Mouse (Mus musculus) intestine, postnatal 0 days (tissue): ENCODE results near the gene Ptpn18. TPM values are rescaled to one million over a fixed set of nuclear protein-coding genes. Genes with fewer than 3 reads are reported as not detected.
"Not testable (repeated sequence)": the region's sequence is repeated elsewhere in the genome, so short reads cannot be mapped to it uniquely, and the experiment has no call there.

Experiments used
- ATAC-seq: fragments of 200-750 bp; cut with Nextera tagmentation; 2 replicates; pipeline ENCODE4 v1.8.0; 2017; ENCODE audit warnings: mild to moderate bottlenecking, moderate TSS enrichment, moderate library complexity
- H3K27ac ChIP-seq: fragments of 300-500 bp; sonication (generic); 2 replicates; pipeline ENCODE4 v1.5.1; 2014; ENCODE audit warnings: mild to moderate bottlenecking, low read depth, low read length, moderate library complexity
- H3K27me3 ChIP-seq: fragments of 300-500 bp; sonication (generic); replicated peaks from 2 replicates; pipeline ENCODE4 v1.6.1; 2014; ENCODE audit warnings: low read length, mixed read lengths; ENCODE audit not compliant: control insufficient read depth, insufficient read depth
- H3K36me3 ChIP-seq: fragments of 300-500 bp; sonication (generic); 2 replicates; pipeline ENCODE4 v1.6.1; 2014; ENCODE audit warnings: mild to moderate bottlenecking, moderate library complexity; ENCODE audit not compliant: control insufficient read depth, insufficient read depth
- H3K4me1 ChIP-seq: fragments of 300-500 bp; sonication (generic); replicated peaks from 2 replicates; pipeline ENCODE4 v1.6.1; 2014; ENCODE audit warnings: antibody characterized with exemption, low read length, mixed read lengths; ENCODE audit not compliant: control insufficient read depth, insufficient read depth
- H3K4me2 ChIP-seq: fragments of 300-500 bp; sonication (generic); replicated peaks from 2 replicates; pipeline ENCODE4 v1.6.1; 2014; ENCODE audit warnings: low read depth, mild to moderate bottlenecking, moderate library complexity
- H3K4me3 ChIP-seq: fragments of 300-500 bp; sonication (generic); 2 replicates; pipeline ENCODE4 v1.5.1; 2014; ENCODE audit warnings: low read depth, low read length
- H3K9ac ChIP-seq: fragments of 300-500 bp; sonication (generic); 2 replicates; pipeline ENCODE4 v1.6.1; 2014; ENCODE audit warnings: mild to moderate bottlenecking, low read depth, low read length
- H3K9me3 ChIP-seq: fragments of 300-500 bp; sonication (generic); 2 replicates; pipeline ENCODE4 v1.6.1; 2016; ENCODE audit warnings: mixed run types; ENCODE audit not compliant: control insufficient read depth
- CTCF ChIP-seq: sonication (generic); IDR thresholded peaks from 2 replicates; pipeline ENCODE4 v1.5.1; 2016; ENCODE audit warnings: low read depth, mild to moderate bottlenecking, control low read depth, antibody characterized with exemption, moderate library complexity
- WGBS: fragments of 180-500 bp; shearing (Covaris S2); extraction: QIAGEN DNeasy Blood & Tissue Kit; methylation state at CpG from one replicate; pipeline ENCODE4 v1.1.7; 2014; 5-methylcytosine and 5-hydroxymethylcytosine counted together
- polyA plus RNA-seq: library from polyadenylated mRNA; unstranded; fragments of >200 nt; fragmentation: Nextera tagmentation; extraction: Ambion mirVana; gene quantifications from 2 replicates; pipeline ENCODE4 v1.2.1, GENCODE M21; 2015

The Ptpn18 gene
- polyA plus RNA-seq, 1 experiment from 2014 or later = 35.3 TPM

GRCm38 (mm10) chr1:34432776-34433481 is 26.6 kb upstream of the Ptpn18 start:
- Histone ChIP-seq H3K4me1 (no peaks in the 10 kb centered on the region; the same call in 1 of the 2 replicates), H3K9me3 (0 out of 2 replicates have a peak, but pooled peaks cover 13% of the 10 kb centered on the region), H3K4me2 (peak overlapping the region; percentile 80), H3K27ac (peak overlapping the region; percentile 57; the same call in 1 of the 2 replicates), H3K9ac (peak overlapping the region; percentile 54), H3K36me3 (0 out of 2 replicates have a peak, but pooled peaks cover 5% of the 10 kb centered on the region), H3K4me3 (peak overlapping the region; percentile 66), H3K27me3 (no peaks in the 10 kb centered on the region)
- ATAC-seq = peak; percentile 29
- no peak for TF ChIP-seq CTCF
- WGBS = 14% methylated on average over 35 of the region's 35 CpGs

GRCm38 (mm10) chr1:34433891-34434521 is 25.6 kb upstream of the Ptpn18 start:
- H3K36me3 ChIP-seq = 0 out of 2 replicates have a peak, but pooled peaks cover 5% of the 10 kb centered on the region
- H3K27me3 ChIP-seq = no peaks in the 10 kb centered on the region
- WGBS = 10% methylated on average over 19 of the region's 19 CpGs
- ATAC-seq = no peak
- no peaks in the 10 kb centered on the region; the same call in 1 of the 2 replicates for H3K4me1 ChIP-seq
- peak overlapping the region; percentile 41; the same call in 1 of the 2 replicates for H3K9ac ChIP-seq
- 0 out of 2 replicates have a peak, but pooled peaks cover 13% of the 10 kb centered on the region for H3K9me3 ChIP-seq
- H3K4me3 ChIP-seq = peak overlapping the region; percentile 66
- H3K4me2 ChIP-seq = peak overlapping the region; percentile 80
- H3K27ac ChIP-seq = peak overlapping the region; percentile 58; the same call in 1 of the 2 replicates
- no peak for TF ChIP-seq CTCF

DNA sequence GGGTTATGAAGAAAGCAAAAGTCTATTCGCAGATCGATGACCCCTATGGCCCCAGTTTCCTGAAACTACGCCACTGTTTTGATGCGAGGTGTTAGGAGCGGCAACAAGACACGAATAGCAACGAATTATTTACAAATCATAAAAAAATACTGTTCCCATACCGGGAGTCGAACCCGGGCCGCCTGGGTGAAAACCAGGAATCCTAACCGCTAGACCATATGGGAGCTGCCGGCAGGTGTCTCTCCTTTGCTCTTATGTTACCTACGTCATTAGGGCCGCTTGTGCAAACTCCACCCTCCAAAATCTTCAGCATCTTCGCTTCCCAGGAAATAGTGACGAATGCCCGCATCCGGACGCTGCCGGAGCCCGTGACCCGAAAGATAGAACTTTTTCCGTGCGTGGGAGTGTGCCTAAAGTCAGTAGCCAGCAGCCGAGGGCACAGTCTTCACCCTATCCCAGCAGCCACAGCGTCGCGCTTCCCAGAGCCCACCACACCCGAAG is 24.9 kb upstream of the Ptpn18 start:
- Histone ChIP-seq H3K4me1 (no peaks in the 10 kb centered on the region; the same call in 1 of the 2 replicates), H3K9ac (peak overlapping the region; percentile 45; the same call in 1 of the 2 replicates), H3K27ac (0 out of 2 replicates have a peak overlapping the region, but pooled peaks have one; percentile 35), H3K27me3 (no peaks in the 10 kb centered on the region), H3K4me3 (peak overlapping the region; percentile 66), H3K9me3 (0 out of 2 replicates have a peak, but pooled peaks cover 13% of the 10 kb centered on the region), H3K4me2 (peak overlapping the region; percentile 80), H3K36me3 (0 out of 2 replicates have a peak, but pooled peaks cover 5% of the 10 kb centered on the region)
- peak; percentile 11 for ATAC-seq
- WGBS = under 1% methylated on average over 30 of the region's 30 CpGs
- peak; percentile 24; the same call in 1 of the 2 replicates for TF ChIP-seq CTCF

GRCm38 (mm10) chr1:34435371-34436120 is 24.0 kb upstream of the Ptpn18 start:
- H3K27me3 ChIP-seq = no peaks in the 10 kb centered on the region
- 0 out of 2 replicates have a peak overlapping the region, but pooled peaks have one; percentile 35 for H3K27ac ChIP-seq
- peak overlapping the region; percentile 66 for H3K4me3 ChIP-seq
- H3K9me3 ChIP-seq = 0 out of 2 replicates have a peak, but pooled peaks cover 12% of the 10 kb centered on the region
- 28% methylated on average over 8 of the region's 8 CpGs for WGBS
- peak overlapping the region; percentile 45; the same call in 1 of the 2 replicates for H3K9ac ChIP-seq
- H3K36me3 ChIP-seq = 0 out of 2 replicates have a peak, but pooled peaks cover 5% of the 10 kb centered on the region
- H3K4me2 ChIP-seq = peak overlapping the region; percentile 80
- no peak for TF ChIP-seq CTCF
- H3K4me1 ChIP-seq = no peaks in the 10 kb centered on the region; the same call in 1 of the 2 replicates
- no peak for ATAC-seq

DNA sequence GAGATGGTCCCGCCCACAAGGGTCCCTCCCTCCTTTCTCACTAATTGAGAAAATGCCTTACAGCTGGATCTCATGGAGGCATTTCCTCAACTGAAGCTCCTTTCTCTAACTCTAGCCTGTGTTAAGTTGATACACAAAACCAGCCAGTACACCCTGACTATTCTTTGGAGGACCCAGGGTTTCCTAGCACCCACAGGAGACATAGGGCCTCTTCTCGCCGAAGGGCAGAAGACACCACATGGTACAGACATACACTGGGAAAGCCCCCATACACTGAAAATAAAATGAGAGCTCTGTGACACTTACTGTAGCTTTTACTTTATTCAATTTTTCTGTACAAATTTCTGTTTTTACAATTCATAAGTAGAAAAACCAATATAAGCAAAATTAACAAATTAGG is 23.2 kb upstream of the Ptpn18 start:
- WGBS = 83% methylated on average over 3 of the region's 3 CpGs
- Histone ChIP-seq H3K27me3 (no peaks in the 10 kb centered on the region), H3K36me3 (0 out of 2 replicates have a peak, but pooled peaks cover 5% of the 10 kb centered on the region), H3K4me1 (no peaks in the 10 kb centered on the region; the same call in 1 of the 2 replicates), H3K9ac (no peak overlapping the region), H3K4me2 (no peak overlapping the region), H3K4me3 (no peak overlapping the region), H3K9me3 (0 out of 2 replicates have a peak, but pooled peaks cover 6% of the 10 kb centered on the region), H3K27ac (no peak overlapping the region)
- no peak for TF ChIP-seq CTCF
- no peak for ATAC-seq

GRCm38 (mm10) chr1:34437366-34437765 is 22.2 kb upstream of the Ptpn18 start:
- H3K27me3 ChIP-seq, H3K4me3 ChIP-seq, H3K36me3 ChIP-seq, ATAC-seq, H3K4me2 ChIP-seq, H3K4me1 ChIP-seq, H3K9me3 ChIP-seq, H3K9ac ChIP-seq, H3K27ac ChIP-seq: not testable (repeated sequence)
- 95% methylated on average over 8 of the region's 8 CpGs for WGBS
